Mouse (Mus musculus) cerebellum, adult 2 months (tissue): ENCODE measurements at regions not wholly inside any gene's neighbourhood (a gene's known extent, or its start where the extent isn't known, plus 50 kb on each side); places are given as distances from the start of the nearest gene placed in this dataset.

Experiments used
- DNase-seq, 2 experiments: peaks; one replicate each; pipeline ENCODE4 v3.0.0; 2021
- H3K27ac ChIP-seq: fragments of 200-500 bp; 2 replicates; pipeline ENCODE4 v1.5.1; 2012; ENCODE audit warnings: low read length, control low read depth, inconsistent platforms; ENCODE audit not compliant: insufficient read depth
- H3K27me3 ChIP-seq: fragments of 200-500 bp; 2 replicates; pipeline ENCODE4 v1.6.1; 2012; ENCODE audit warnings: inconsistent platforms, mild to moderate bottlenecking, low read length, moderate library complexity; ENCODE audit not compliant: control insufficient read depth, insufficient read depth
- H3K4me1 ChIP-seq: fragments of 200-500 bp; 2 replicates; pipeline ENCODE4 v1.6.1; 2011; ENCODE audit warnings: low read length; ENCODE audit not compliant: control insufficient read depth, insufficient read depth
- H3K4me3 ChIP-seq: fragments of 200-500 bp; replicated peaks from 2 replicates; pipeline ENCODE3; 2011; ENCODE audit warnings: mild to moderate bottlenecking, low read depth, low read length, control low read depth; ENCODE audit not compliant: insufficient read depth
- CTCF ChIP-seq: fragments of 200-500 bp; IDR thresholded peaks from 2 replicates; pipeline ENCODE4 v1.5.1; 2011; ENCODE audit warnings: low read depth, mild to moderate bottlenecking, control low read depth, low read length, moderate library complexity, borderline replicate concordance; ENCODE audit not compliant: insufficient read depth
- POLR2A ChIP-seq: fragments of 200-500 bp; IDR thresholded peaks from 2 replicates; pipeline ENCODE4 v1.6.1; 2011; ENCODE audit warnings: low read length, control low read depth, borderline replicate concordance; ENCODE audit not compliant: insufficient read depth
- WGBS: fragments of 180-500 bp; shearing (Covaris S2); methylation state at CpG from one replicate; pipeline ENCODE4 v1.1.7; 2018; 5-methylcytosine and 5-hydroxymethylcytosine counted together

DNA sequence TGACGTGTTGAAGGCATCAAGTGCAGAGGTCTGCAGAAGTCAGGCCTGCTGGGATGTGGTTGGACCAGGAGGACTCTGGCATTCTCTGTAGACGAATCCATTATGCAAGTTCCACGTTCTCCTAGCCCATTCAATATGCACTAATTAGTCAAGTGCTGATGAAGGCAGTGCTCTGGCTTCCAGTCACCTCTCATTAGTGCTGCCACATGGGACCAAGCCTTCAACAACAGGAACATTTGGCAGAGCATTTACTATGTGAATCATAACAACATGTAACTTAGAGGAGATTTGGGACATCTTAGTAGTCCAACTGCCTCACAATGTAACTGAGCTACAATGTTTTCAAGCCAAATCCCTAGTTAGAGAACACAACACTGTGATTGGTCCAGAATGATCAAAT lies 92.5 kb downstream of the Nfkbiz start:
- TF ChIP-seq POLR2A (no peak), CTCF (no peak)
- Histone ChIP-seq H3K27me3 (no peaks in the 10 kb centered on the region), H3K27ac (no peak overlapping the region), H3K4me1 (no peaks in the 10 kb centered on the region), H3K4me3 (no peak overlapping the region)
- DNase-seq, result no peak
- WGBS, result 45% methylated on average over 3 of the region's 3 CpGs

- Histone ChIP-seq H3K4me1 (no peaks in the 10 kb centered on the region), H3K4me3 (no peak overlapping the region), H3K27ac (no peak overlapping the region), H3K27me3 (no peaks in the 10 kb centered on the region)
- DNase-seq, result no peak
- TF ChIP-seq CTCF (no peak), POLR2A (no peak)
- WGBS, result 73% methylated on average over 3 of the region's 3 CpGs
Measured at GRCm38 (mm10) chr16:55745094-55745493, 93.6 kb downstream of the Nfkbiz start.

DNA sequence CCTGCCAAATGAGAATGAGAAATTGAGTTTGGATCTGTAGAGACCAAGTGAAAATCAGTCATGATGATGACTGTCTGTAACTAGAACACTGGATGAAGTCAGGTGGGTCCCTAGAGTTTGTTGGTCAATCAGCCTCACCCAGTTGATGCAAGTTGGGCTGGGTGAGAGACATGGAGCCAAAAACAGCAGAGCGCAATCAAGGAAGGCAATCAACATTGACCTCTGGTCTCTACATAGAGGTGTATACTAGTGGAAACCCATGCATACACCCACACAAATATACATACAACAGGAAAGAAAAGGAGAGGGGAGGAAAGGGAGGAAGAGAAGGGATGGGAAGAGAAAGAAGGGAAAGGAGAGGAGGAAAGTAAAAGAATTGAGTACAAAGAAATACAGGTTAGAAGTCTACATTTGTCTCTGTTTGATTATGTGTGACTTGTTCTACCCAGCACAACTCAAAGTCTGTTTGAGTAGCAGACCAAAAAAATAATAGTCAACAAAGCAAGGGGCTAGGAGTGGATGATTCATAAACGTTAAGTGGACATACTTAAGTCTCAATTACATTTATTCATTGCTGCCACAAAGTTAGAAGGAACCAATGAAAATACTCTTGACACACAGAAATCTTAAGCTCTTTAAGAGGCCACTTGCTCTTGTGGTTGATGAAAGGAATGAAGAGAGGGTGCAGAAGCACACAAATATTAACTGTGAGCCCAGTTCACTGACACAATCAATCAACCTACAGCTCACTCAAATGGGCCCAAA lies 97.4 kb downstream of the Nfkbiz start:
- H3K4me1 ChIP-seq, result no peaks in the 10 kb centered on the region

DNA sequence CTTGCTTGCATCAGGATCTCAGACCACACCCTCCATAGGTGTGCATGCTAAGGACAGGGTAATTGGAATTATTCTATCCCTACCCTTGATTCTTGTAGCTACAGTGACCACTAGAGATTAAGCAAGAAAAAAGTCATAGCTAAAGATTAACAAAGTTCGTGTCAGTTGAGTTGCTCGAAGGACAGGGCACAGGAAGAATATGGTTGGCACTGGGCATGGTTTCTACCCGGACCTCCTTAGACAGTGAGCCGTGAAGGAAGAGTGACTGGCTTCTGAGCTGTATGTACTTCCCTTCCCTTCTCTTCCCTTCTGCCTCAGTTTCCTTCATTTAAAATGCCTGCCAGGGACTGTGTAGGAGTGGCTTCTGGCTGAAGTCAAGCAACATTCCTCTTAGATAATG lies 100.0 kb downstream of the Nfkbiz start:
- Histone ChIP-seq H3K4me3 (no peak overlapping the region), H3K27me3 (no peaks in the 10 kb centered on the region), H3K4me1 (no peaks in the 10 kb centered on the region), H3K27ac (no peak overlapping the region)
- no peak for DNase-seq
- WGBS, result 90% methylated on average over 4 of the region's 4 CpGs
- no peak for TF ChIP-seq CTCF

More for the DNA sequence above, 97.4 kb downstream of the Nfkbiz start:
- 94% methylated on average over 2 of the region's 2 CpGs for WGBS
- DNase-seq, result no peak
- TF ChIP-seq CTCF (no peak), POLR2A (no peak)
- no peak overlapping the region for H3K4me3 ChIP-seq
- no peaks in the 10 kb centered on the region for H3K27me3 ChIP-seq
- no peak overlapping the region for H3K27ac ChIP-seq

DNA sequence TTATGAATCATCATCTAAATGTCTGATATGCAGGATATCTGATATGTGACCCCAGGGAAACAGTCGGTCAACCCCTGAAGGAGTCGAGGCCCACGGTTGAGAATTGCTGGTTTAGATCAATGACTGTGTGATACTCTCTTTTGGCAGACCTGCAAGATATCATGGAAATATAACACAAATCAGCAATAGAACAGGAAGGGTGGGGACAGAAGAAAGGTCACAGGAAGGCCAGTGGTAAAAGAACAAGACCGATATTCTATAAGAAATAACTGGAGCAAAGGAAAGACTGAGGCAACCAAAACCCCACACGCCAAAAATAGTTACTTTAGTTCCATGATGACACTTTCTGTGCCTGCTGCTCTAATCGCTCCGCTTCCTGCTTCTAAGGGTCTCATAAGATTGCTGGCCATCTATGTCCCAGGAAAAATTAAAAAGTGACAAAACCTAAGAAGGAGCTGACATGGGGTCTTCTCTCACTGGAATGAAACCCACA lies 103.2 kb downstream of the Nfkbiz start:
- DNase-seq, result no peak
- 97% methylated on average over 7 of the region's 7 CpGs for WGBS
- TF ChIP-seq POLR2A (no peak), CTCF (no peak)

DNA sequence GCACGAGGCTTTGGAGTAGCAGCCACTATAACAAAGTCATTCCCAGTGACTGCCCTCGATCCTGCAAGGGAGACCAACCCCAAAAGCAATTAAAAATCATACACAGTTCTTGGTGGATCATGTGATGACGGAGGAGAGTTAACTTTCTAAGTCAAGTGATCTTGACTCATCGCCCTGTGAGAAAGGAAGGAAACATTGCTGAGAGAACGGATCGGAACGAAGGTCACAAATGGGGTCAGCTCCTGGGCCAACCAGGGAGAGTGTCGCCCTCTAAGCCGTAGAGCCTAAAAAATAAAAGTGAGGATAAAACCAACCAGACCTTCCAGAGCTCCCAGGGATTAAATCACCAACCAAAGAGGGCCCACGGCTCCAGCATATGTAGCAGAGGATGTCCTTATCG lies 104.4 kb downstream of the Nfkbiz start:
- TF ChIP-seq CTCF, result no peak
- no peak for TF ChIP-seq POLR2A
- Histone ChIP-seq H3K27me3 (no peaks in the 10 kb centered on the region), H3K4me3 (no peak overlapping the region), H3K27ac (no peak overlapping the region), H3K4me1 (no peaks in the 10 kb centered on the region)
- 85% methylated on average over 11 of the region's 11 CpGs for WGBS
- no peak for DNase-seq

More for the DNA sequence above, 103.2 kb downstream of the Nfkbiz start:
- H3K4me1 ChIP-seq, result no peaks in the 10 kb centered on the region
- no peak overlapping the region for H3K27ac ChIP-seq
- H3K27me3 ChIP-seq, result no peaks in the 10 kb centered on the region
- no peak overlapping the region for H3K4me3 ChIP-seq

DNA sequence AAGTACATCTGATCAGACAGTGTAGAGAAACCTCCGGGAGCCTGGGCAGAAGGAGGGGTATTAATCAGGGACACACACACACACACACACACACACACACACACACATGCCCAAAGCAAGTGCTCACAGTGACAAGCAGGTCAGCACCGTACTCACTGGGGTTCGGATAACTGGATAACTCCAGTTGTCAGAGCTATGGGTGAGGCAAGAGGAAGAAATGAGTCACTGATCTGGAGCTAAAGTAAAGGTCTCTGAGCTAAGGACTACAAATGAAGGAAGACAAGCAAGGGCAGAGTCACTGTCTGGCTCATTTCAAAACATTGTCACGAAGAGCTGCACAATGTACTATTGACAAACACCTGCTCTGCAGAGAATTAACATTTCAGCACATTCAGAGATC lies 104.9 kb downstream of the Nfkbiz start:
- WGBS, result 63% methylated on average over 4 of the region's 4 CpGs
- Histone ChIP-seq H3K4me1 (no peaks in the 10 kb centered on the region), H3K4me3 (no peak overlapping the region), H3K27ac (no peak overlapping the region), H3K27me3 (no peaks in the 10 kb centered on the region)
- DNase-seq, result no peak
- TF ChIP-seq POLR2A (no peak), CTCF (no peak)

DNA sequence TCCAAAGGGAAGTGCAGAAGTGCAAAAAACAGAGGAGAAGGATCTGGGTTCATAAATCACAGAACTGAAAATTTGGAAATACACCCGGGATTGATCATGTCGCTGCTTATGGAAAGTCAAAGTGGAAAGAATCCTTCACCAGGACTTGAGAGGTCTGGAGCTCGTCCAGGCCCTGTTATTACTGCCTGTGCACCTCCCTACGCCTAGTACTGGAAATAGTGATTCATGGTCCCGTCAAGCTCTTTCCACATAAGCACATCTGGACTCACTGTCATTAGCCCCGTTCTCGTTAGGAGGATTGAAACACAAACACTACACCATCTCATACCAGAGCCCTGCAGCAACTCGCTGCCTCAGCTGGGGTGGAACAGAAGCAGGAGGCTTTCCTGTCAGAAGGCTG lies 107.7 kb downstream of the Nfkbiz start:
- Histone ChIP-seq H3K4me3 (no peak overlapping the region), H3K4me1 (no peaks in the 10 kb centered on the region), H3K27me3 (no peaks in the 10 kb centered on the region), H3K27ac (no peak overlapping the region)
- 87% methylated on average over 8 of the region's 8 CpGs for WGBS
- no peak for DNase-seq
- TF ChIP-seq CTCF (no peak), POLR2A (no peak)

GRCm38 (mm10) chr16:55726538-55726937 lies 112.2 kb downstream of the Nfkbiz start:
- WGBS, result 60% methylated on average over 3 of the region's 3 CpGs
- no peaks in the 10 kb centered on the region for H3K27me3 ChIP-seq
- no peaks in the 10 kb centered on the region for H3K4me1 ChIP-seq
- no peak for DNase-seq
- TF ChIP-seq POLR2A (no peak), CTCF (no peak)
- no peak overlapping the region for H3K4me3 ChIP-seq
- no peak overlapping the region for H3K27ac ChIP-seq
